Mouse (Mus musculus) E14TG2a.4 (cell line): ENCODE results near the gene Tmem39a.

ENCODE experiments used
- CTCF ChIP-seq: conservative IDR thresholded peaks from 2 replicates; pipeline ENCODE4 v1.5.1; 2014; ENCODE audit warnings: low read length
- NANOG ChIP-seq: IDR thresholded peaks from 2 replicates; pipeline ENCODE4 v1.6.1; 2014; ENCODE audit warnings: borderline replicate concordance, low read length, mixed read lengths
- POU5F1 ChIP-seq: IDR thresholded peaks from 2 replicates; pipeline ENCODE4 v1.6.1; 2014; ENCODE audit warnings: low read length, borderline replicate concordance

- TF ChIP-seq CTCF (no peak), POU5F1 (no peak), NANOG (no peak)
Measured at GRCm38 (mm10) chr16:38636682-38637081, 78.2 kb downstream of the Tmem39a start.
